Mouse (Mus musculus): Measurements from ENCODE around the gene Rrp15. TPM values are rescaled to one million over a fixed set of nuclear protein-coding genes. Genes with fewer than 3 reads are reported as not detected.

The Rrp15 gene
- polyA plus RNA-seq (2014; fragmentation: Illumina TruSeq; extraction: RNeasy Lipid Tissue Mini Kit (QIAGEN cat#74804); ENCODE audit: low read depth, low replicate concordance) = 9.1 TPM

GRCm38 (mm10) chr1:186748724-186749653 is at the start of gene Rrp15:
TSS of gene Rrp15 (minus strand) at chr1:186749358.

DNA sequence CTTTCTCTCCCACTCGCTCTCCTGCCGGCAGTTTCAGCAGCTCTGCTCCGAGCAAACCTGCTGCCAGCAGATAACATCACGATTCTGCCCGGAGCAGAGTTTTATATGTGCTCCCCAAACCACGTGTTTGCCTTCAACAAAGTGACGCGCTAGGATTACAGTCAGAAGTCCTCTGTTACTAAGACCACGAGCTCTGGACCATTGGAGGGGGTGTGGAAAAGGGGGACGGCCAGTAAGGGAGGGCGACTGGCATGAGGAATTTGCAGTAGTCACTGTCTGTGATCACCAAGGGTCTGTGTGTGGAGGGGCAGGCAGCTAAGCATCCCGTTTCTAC is 43.3 kb downstream of the Rrp15 start, which contains the start of gene Tgfb2:
Tgfb2 (minus strand) TSS at position 75 of the 334 bp plus-strand sequence.

Other genes starting within 250 kb of the Rrp15 start
- gene Tgfb2, start 43.4 kb downstream of the Rrp15 start, polyA plus RNA-seq (2014; fragmentation: Illumina TruSeq; extraction: RNeasy Lipid Tissue Mini Kit (QIAGEN cat#74804); ENCODE audit: low read depth, low replicate concordance) = 0.45 TPM
- gene D1Pas1, start 218.1 kb upstream of the Rrp15 start, polyA plus RNA-seq (2014; fragmentation: Illumina TruSeq; extraction: RNeasy Lipid Tissue Mini Kit (QIAGEN cat#74804); ENCODE audit: low read depth, low replicate concordance) = not detected